ENCODE assay signal across 8 mouse cellular contexts in genomic region chr6:48602080-48602741, GRCm38 (mm10). TPM values are rescaled to one million over a fixed set of nuclear protein-coding genes. Genes with fewer than 3 reads are reported as not detected.
DNase-seq lines count a peak whose midpoint lies in the region; ATAC-seq and TF ChIP-seq lines count a peak whose summit lies in the region.

No protein-coding gene starts in this region.

- peak overlapping the region; percentile 89 for H3K4me2 ChIP-seq in heart, embryonic 16.5 days (ENCODE audit: low read depth, low read length)

- intact Hi-C loops in left cerebral cortex, postnatal 10 days (cut with DNase I), result no loop called here

- peak overlapping the region; percentile 88 for H3K4me3 ChIP-seq in spleen, adult 2 months (ENCODE audit: extremely low read depth, insufficient read depth, insufficient read length)
- peak overlapping the region; percentile 66 for H3K4me3 ChIP-seq in cortical plate, adult 2 months (ENCODE audit: insufficient read depth, low read length)
- H3K4me3 ChIP-seq in heart, embryonic 16.5 days (ENCODE audit: low read length), result peak overlapping the region; percentile 93

- no peak for DNase-seq in spleen, adult 2 months (ENCODE audit: low read depth in 1 of 2, low spot score in 2 of 2)
- DNase-seq in spleen, adult 18-20 months, result no peak
- peak; percentile 27 to 62 for DNase-seq in left cerebral cortex, postnatal 10 days (ENCODE audit: extremely low spot score in 1 of 2, low spot score in 2 of 2)
- peak; percentile 60 for DNase-seq in lung, postnatal 36 days
- DNase-seq in right cerebral cortex, postnatal 4 days, result peak; percentile 56
- no peak for DNase-seq in spleen, postnatal 14 days (ENCODE audit: low spot score in 2 of 2)

- no peak for TF ChIP-seq CTCF in spleen, adult 2 months (IDR thresholded peaks at IDR 0.05; ENCODE audit: extremely low read depth, insufficient read depth, insufficient read length, insufficient replicate concordance)
- no peak for TF ChIP-seq CTCF in cortical plate, adult 2 months (IDR thresholded peaks at IDR 0.05; ENCODE audit: extremely low read depth, insufficient read depth, low read length)

- H3K36me3 ChIP-seq in spleen, adult 2 months (ENCODE audit: control insufficient read depth, insufficient read depth, low read length), result peaks cover 3% of the 10 kb centered on the region
- H3K36me3 ChIP-seq in heart, embryonic 16.5 days (ENCODE audit: control insufficient read depth, insufficient read depth), result peaks cover 28% of the 10 kb centered on the region

- H3K9me3 ChIP-seq in heart, embryonic 16.5 days (replicated peaks; ENCODE audit: control insufficient read depth, low read length), result peaks cover 6% of the 10 kb centered on the region

- peak overlapping the region; percentile 34; the same call in 1 of the 2 replicates for H3K27ac ChIP-seq in spleen, adult 2 months (ENCODE audit: insufficient read depth, low read length)
- peak overlapping the region; percentile 82 for H3K27ac ChIP-seq in cortical plate, adult 2 months (ENCODE audit: insufficient read depth, low read length)
- peak overlapping the region; percentile 89 for H3K27ac ChIP-seq in heart, embryonic 16.5 days (ENCODE audit: low read length)

- H3K4me1 ChIP-seq in spleen, adult 2 months (ENCODE audit: control insufficient read depth, insufficient read depth, insufficient read length), result peaks cover 3% of the 10 kb centered on the region; the same call in 1 of the 2 replicates
- H3K4me1 ChIP-seq in cortical plate, adult 2 months (ENCODE audit: control insufficient read depth, insufficient read depth, low read length), result peaks cover 3% of the 10 kb centered on the region; the same call in 1 of the 2 replicates
- H3K4me1 ChIP-seq in heart, embryonic 16.5 days (ENCODE audit: control insufficient read depth, insufficient read depth, low read length), result peaks cover 10% of the 10 kb centered on the region

- no peak for TF ChIP-seq POLR2A in spleen, adult 2 months (IDR thresholded peaks at IDR 0.05; ENCODE audit: low read depth, low read length)
- peak; percentile 49; the same call in 1 of the 2 replicates for TF ChIP-seq POLR2A in cortical plate, adult 2 months (IDR thresholded peaks at IDR 0.05; ENCODE audit: extremely low read depth, insufficient read depth, low read length)

- peak overlapping the region; percentile 93 for H3K9ac ChIP-seq in heart, embryonic 16.5 days (ENCODE audit: low read length)

- WGBS in spleen, adult 2 months, result under 1% methylated on average over 28 of the region's 28 CpGs
- under 1% methylated on average over 28 of the region's 28 CpGs for WGBS in heart, embryonic 16.5 days

- H3K27me3 ChIP-seq in spleen, adult 2 months (ENCODE audit: control insufficient read depth, insufficient read depth, low read length), result no peaks in the 10 kb centered on the region
- no peaks in the 10 kb centered on the region for H3K27me3 ChIP-seq in heart, embryonic 16.5 days (ENCODE audit: control insufficient read depth, insufficient read depth, low read length)

- ATAC-seq in heart, embryonic 16.5 days (replicated peaks; ENCODE audit: extremely low read depth, insufficient read depth, low FRiP score), result peak; percentile 69

RNA-seq across cellular contexts. Expression of gene Zfp775, which starts 0.3 kb away (rescaled TPM):
- polyA plus RNA-seq in spleen, adult 2 months (2012; rRNA removed), result 3.6 and 5.3 TPM in 2 replicates
- 6.8 and 6.9 TPM in 2 replicates for polyA plus RNA-seq in cortical plate, adult 2 months (2012; rRNA removed)
- 6.2 and 8.6 TPM in 2 replicates for polyA plus RNA-seq in heart, embryonic 16.5 days (2015; fragmentation: Nextera tagmentation; extraction: Ambion mirVana)
- total RNA-seq in left cerebral cortex, postnatal 10 days (2021), result 1 to 10 TPM; 5.8 to 6.8 TPM

RNA-seq across cellular contexts. Expression of gene Gm44965, which starts 8.5 kb away (rescaled TPM):
- polyA plus RNA-seq in spleen, adult 2 months (2012; rRNA removed), result not detected in 2 replicates
- polyA plus RNA-seq in cortical plate, adult 2 months (2012; rRNA removed), result 0.56 TPM in 1 of 2 replicates, not detected in the other
- not detected in 2 replicates for polyA plus RNA-seq in heart, embryonic 16.5 days (2015; fragmentation: Nextera tagmentation; extraction: Ambion mirVana)
- not detected for total RNA-seq in left cerebral cortex, postnatal 10 days (2021)

RNA-seq across cellular contexts. Expression of gene Repin1, which starts 8.5 kb away (rescaled TPM):
- 12.4 and 15.8 TPM in 2 replicates for polyA plus RNA-seq in spleen, adult 2 months (2012; rRNA removed)
- polyA plus RNA-seq in cortical plate, adult 2 months (2012; rRNA removed), result 81.8 and 96.1 TPM in 2 replicates
- 28.6 and 29.8 TPM in 2 replicates for polyA plus RNA-seq in heart, embryonic 16.5 days (2015; fragmentation: Nextera tagmentation; extraction: Ambion mirVana)
- 10 to 100 TPM; 28.0 to 29.5 TPM for total RNA-seq in left cerebral cortex, postnatal 10 days (2021)

RNA-seq across cellular contexts. Expression of gene Gm45021, which starts 12.8 kb away (rescaled TPM):
- polyA plus RNA-seq in spleen, adult 2 months (2012; rRNA removed), result not detected in 2 replicates
- polyA plus RNA-seq in cortical plate, adult 2 months (2012; rRNA removed), result 1.1 TPM in 1 of 2 replicates, not detected in the other
- not detected in 2 replicates for polyA plus RNA-seq in heart, embryonic 16.5 days (2015; fragmentation: Nextera tagmentation; extraction: Ambion mirVana)
- total RNA-seq in left cerebral cortex, postnatal 10 days (2021), result not detected

RNA-seq across cellular contexts. Expression of gene AI854703, which starts 24.4 kb away (rescaled TPM):
- polyA plus RNA-seq in spleen, adult 2 months (2012; rRNA removed), result 0.70 and 0.77 TPM in 2 replicates
- polyA plus RNA-seq in cortical plate, adult 2 months (2012; rRNA removed), result 28.3 and 28.4 TPM in 2 replicates
- 1.0 and 1.7 TPM in 2 replicates for polyA plus RNA-seq in heart, embryonic 16.5 days (2015; fragmentation: Nextera tagmentation; extraction: Ambion mirVana)
- 10 to 100 TPM; 17.1 to 17.3 TPM for total RNA-seq in left cerebral cortex, postnatal 10 days (2021)

Comparison
In these comparisons a context has a peak if more than half of its experiments do, and no peak if none do; other contexts are left out.
1. DNase-seq: peak in left cerebral cortex, postnatal 10 days (2 of 2), lung, postnatal 36 days (single experiment) and right cerebral cortex, postnatal 4 days (single experiment); none in spleen, adult 2 months (0 of 2), spleen, adult 18-20 months (0 of 2) and spleen, postnatal 14 days (0 of 2).
2. H3K27ac ChIP-seq: peak in every context shown above with its lines; median percentile 89 in heart, embryonic 16.5 days; 82 in cortical plate, adult 2 months; 34 in spleen, adult 2 months.
3. Peak in every context shown above with its lines, with median percentiles within 50 percentile points of each other: H3K4me3 ChIP-seq.